Mouse (Mus musculus) liver, postnatal 0 days (tissue): ENCODE results near the gene Adgrg6.

Experiments
- CTCF ChIP-seq: sonication (generic); IDR thresholded peaks from 2 replicates; pipeline ENCODE4 v1.5.1; 2016; ENCODE audit warnings: antibody characterized with exemption, low read depth
- EP300 ChIP-seq: IDR thresholded peaks from 2 replicates; pipeline ENCODE4 v1.6.1; 2016; ENCODE audit warnings: antibody characterized with exemption, low read depth, mild to moderate bottlenecking

DNA sequence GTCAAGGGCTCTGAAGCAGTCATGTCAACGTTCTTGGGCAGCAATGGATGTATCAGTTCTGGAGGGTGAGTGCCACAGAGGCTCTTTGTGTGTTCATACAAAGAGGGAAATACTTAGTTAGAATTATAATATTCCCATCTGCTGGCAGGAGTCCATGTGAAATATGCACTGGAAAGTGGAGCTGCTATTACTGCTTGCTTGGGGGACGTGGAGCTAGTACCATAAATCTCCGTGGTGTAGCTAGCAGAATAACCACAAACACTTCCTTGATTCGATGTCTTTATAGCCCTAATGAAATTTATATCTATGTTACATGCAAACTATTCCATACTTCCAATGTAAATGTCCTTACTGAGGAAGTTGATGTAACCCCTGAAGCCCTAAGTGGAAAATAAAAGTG lies 91.0 kb downstream of the Adgrg6 start:
- TF ChIP-seq CTCF (no peak), EP300 (no peak)
